Mouse (Mus musculus) cerebellum, postnatal 14 days (tissue): ENCODE measurements around the gene 1700123O20Rik.
A peak's percentile ranks its signal among the peaks of the same experiment; 100 is the strongest.

Experiments
- DNase-seq, 2 experiments: peaks; one replicate each; pipeline ENCODE4 v3.0.0; 2021; ENCODE audit warnings: mixed read lengths in 2 of 2

Gene 1700123O20Rik

GRCm38 (mm10) chr14:54727565-54727964, 41.5 kb downstream of the 1700123O20Rik start:
- no peak for DNase-seq

DNA sequence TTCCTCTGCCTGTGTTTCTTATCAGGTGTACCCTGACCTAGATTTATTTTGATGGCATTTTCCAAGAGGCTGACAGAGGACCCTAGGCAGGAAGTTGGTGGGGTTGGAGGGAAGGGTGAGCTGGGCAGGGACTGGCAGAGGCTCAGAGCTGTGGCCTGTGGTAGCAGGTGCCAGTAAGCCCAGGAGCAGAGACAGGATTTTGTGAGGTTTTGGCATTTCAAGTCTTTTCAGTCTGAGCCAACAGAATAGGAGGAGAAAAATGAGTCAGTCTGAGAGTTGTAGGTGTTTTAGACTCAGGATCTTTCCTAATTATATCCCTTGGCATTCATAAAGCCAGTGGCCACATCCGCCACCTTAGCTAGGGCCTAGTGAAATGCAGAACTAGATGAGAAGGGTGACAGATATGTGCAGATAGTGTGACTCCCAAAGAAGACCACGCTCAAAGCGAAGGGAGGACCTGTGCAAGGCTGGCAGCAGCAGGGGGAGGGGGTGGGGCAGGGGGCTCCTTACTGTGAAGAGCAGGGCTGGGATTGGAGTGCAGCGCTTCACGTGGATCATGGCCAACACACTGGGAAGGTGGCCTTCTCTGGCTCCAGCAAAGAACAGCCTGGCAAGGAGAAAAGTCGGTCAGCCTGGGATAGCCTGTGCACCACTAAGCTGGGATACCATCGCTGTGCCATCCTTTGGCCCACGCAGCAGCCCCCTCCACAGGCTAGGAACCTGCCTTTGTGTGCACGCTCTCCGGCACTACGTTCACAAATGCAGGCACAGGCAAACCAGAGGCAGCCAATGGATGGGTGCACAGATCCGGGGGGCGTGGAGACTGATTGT, 43.0 kb downstream of the 1700123O20Rik start:
- DNase-seq, result peak; percentile 64 to 71

GRCm38 (mm10) chr14:54730305-54730704, 44.3 kb downstream of the 1700123O20Rik start:
- DNase-seq, result peak; percentile 68 to 69

- no peak for DNase-seq
Measured at GRCm38 (mm10) chr14:54732206-54732605, 46.2 kb downstream of the 1700123O20Rik start.

GRCm38 (mm10) chr14:54734004-54734403, 48.0 kb downstream of the 1700123O20Rik start:
- DNase-seq, result no peak

DNA sequence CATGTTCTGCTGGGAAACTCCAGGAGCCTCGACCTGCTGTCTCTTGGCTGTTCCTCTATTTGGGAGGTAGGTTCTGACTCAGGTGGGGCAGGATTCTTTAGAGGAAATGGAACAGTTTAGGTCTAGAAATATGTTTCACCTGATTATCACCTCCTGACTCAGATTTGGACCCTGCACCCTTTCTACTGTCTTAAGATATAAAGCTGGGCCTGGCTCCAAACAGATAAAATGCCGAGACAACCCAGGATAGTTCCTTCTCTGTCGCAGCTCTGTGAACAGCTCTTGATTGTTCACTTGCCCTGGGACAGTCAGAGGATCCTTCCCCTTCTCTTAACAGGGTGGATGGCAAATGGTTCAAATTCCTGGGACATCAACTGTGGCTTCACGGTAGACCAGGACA, 49.2 kb downstream of the 1700123O20Rik start:
- no peak for DNase-seq

GRCm38 (mm10) chr14:54736555-54737552, 50.8 kb downstream of the 1700123O20Rik start:
- no peak for DNase-seq

- DNase-seq, result peak in 1 of 2 experiments; percentile 46
Measured at GRCm38 (mm10) chr14:54737634-54738033, 51.6 kb downstream of the 1700123O20Rik start.
